Mouse (Mus musculus) ovary, postnatal 10 days (tissue): ENCODE results near the gene Ttll11.
A peak's percentile ranks its signal among the peaks of the same experiment; 100 is the strongest.

Experiments used
- DNase-seq: peaks from one replicate; pipeline ENCODE4 v3.0.0; 2022; ENCODE audit warnings: low spot score

Gene Ttll11

GRCm38 (mm10) chr2:35965883-35966513 is 13.7 kb downstream of the Ttll11 start:
- no peak for DNase-seq

GRCm38 (mm10) chr2:35963280-35963679 is 16.4 kb downstream of the Ttll11 start:
- no peak for DNase-seq

DNA sequence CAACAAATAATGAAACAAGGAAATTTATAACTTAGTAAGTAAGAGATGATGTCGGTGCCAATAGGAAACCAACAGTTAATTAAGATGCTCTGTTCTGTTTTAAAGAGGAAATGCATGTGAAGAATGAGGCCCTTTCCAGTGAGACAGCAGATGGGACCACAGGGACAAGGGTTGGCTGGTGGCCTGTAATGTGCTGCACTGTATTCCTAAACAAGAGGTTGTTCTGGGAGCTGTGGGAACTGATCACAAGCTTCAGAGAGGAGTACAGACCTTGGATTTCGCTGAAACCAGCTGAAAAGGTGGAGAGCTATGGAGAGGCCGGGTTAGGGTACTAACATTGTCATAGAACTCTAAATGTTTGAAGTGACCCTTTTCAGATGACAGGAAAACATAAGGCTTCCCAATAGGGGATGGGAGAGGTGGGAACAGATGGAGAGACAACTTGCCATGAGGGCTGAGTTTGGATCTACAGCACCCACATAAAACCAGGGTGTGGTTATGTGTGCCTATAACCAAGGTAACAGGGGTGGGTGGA is 18.1 kb downstream of the Ttll11 start:
- DNase-seq: no peak

DNA sequence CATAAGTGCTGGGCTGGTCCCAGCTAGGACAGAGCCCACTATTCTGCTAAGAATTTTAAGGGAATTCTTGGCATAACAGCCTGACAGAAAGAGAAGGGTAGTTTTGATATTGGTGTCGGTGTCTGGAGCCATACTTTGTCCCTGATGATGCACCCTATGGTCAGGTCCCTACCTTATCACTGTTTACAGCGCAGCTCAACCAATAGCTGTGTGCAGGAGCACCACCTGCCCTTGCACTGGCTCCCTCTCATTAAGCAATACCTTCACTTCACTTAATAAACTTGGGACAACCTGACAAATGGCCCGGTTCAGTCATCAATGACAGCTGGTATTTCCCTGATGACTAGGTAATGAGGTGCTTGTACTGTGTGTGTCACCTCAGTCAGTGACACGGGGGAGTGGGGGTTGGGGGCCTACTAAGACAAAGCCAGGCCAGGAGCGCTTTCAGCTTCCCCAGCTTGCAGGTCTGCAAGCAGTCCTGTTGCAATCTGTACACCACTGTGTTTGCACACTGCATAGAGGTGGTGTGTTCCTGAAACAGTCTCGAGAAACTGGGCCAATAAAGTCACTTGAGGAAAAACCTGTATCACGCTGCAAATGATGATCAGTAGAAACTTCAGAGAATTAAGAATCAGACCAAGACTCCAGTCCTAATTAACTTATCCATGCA is 22.1 kb downstream of the Ttll11 start:
- DNase-seq: no peak

DNA sequence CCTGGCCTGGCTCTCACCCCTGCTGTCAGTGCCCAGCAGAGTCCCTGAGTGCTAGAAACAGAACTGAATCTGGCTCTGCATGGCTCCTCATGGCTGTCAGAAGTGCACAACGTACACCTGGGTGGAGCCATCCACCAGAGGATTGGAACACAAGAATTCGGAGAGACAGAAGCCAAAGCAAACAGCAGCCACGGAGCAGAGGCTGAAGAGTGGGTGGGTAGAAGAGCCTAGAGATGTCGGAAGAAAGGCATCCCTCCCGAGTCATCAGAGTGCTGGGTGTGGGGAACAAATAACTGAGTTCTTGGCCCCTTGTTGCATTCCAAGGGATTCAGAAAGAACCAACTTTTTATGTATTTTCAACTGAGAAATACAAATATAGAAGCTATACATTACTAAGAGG is 24.5 kb downstream of the Ttll11 start:
- DNase-seq: no peak

DNA sequence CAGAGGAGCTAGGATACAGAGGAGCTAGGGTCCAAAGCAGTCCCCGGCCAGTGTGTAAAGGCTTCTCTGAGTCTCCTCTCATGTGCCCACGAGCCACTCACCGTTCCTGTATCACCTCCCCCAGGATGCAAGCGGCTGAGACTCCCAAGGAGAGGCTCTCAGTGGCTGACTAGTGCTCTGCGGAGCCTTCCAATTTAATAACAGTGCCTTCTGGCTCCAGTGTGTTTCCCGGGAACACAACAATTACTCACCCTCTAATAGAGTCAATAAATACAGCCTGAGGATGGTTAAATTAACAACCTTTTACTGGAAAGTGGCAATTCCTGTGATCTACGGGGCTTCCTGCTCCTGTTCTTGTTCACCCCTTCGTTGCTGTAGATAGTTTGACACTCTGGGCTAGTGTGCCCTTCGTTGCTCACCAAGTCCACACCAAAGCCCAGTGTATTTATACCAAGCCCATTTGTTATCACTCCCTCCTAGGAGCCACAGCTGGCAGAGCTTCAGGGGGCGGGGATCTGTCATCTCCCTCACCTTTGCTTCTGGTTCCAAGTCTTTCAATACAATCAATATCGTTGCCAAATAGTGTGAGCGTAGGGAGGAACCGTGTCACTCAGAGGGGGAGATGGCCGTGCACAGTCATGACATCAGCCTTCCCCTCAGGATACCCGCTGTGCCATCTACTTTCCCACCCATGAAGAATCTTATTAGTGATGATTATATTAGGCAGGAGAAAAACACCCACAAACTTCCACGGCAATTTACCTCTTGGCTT is 27.3 kb downstream of the Ttll11 start:
- DNase-seq: no peak

- no peak for DNase-seq
These were observed 34.8 kb downstream of the Ttll11 start for GRCm38 (mm10) chr2:35944896-35945295.

DNA sequence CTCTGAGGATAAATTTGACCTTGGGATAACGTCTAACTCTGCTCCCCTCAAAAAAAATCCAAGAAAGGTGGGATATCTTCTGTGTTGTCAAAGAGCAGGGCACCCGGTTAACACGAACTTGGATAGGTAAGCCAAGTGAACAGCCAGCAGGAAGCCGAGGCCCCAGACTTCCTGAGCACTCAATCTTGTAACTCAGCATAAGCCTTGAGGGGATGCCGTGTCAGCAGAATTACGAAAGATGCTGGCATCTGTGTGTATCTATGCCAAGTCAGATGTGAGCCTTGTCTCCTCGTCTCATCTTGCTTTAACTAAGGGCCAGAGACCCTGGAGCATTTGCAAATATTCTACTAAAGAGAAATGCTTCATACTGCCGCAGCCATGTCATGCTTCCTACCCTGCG is 36.8 kb downstream of the Ttll11 start:
- DNase-seq: no peak

DNA sequence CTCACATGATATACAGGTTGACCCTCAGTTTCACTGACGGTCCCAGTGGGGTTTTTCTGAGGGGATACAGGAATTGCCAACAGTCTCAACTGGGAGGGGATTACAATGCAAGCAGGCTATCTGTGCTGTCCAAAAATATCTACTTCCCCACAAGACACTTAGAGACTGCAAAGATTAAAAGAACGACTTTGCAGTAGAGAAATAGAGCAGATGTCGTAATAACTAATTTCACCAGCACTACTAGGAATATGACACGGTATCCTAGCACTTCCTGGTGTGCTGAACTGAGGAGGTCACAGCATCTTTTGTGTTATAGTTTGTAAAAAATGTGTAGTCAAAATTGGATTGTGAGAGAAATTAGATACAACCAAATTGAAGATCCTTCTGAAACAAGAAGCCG is 44.7 kb downstream of the Ttll11 start:
- no peak for DNase-seq

- DNase-seq: no peak
These were observed 46.6 kb downstream of the Ttll11 start for GRCm38 (mm10) chr2:35933116-35933515.

DNA sequence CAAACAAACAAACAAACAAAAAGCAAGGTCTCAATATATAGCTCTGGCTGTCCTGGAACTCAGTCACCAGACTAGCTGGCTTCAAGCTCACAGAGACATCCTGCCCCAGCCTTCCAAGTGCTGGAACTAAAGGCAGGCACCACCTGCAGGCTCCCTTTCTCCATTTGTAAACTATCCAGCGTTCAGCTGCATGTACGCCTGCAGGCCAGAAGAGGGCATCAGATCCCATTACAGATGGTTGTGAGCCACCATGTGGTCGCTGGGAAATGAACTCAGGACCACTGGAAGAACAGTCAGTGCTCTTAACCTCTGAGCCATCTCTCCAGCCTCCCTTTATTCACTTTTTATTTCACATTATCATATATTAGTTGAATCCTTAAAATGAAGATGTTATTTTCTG is 48.1 kb downstream of the Ttll11 start:
- no peak for DNase-seq

DNA sequence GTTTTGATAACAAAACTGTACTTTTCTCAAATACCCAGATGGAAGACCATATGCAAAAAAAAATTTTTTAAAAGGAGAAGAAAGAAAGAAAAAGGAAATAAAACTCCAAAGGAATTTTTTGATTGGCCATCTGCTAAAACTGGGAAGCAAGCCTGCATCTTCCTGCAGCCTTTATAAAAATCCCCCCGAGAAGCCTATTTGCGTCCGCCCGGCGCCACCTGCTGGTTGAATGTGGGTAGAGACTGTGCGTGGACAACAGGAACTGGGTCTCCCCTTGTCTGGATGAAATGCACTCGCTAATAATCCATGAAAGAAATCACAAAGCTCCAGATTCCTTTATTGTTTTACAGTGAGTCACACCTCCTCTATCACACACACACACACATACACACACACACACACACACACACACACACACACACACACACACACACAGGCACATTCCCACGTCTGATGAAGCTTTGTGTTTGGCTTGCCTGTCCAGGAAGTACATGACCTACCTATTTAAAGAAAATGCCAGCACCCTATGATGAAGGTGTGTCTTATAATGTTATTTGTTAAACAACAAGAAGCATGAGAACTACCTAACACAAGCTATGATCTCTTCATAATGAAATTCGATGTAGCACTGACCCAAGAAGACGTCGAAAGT is 49.1 kb downstream of the Ttll11 start:
- peak; percentile 61 for DNase-seq

DNA sequence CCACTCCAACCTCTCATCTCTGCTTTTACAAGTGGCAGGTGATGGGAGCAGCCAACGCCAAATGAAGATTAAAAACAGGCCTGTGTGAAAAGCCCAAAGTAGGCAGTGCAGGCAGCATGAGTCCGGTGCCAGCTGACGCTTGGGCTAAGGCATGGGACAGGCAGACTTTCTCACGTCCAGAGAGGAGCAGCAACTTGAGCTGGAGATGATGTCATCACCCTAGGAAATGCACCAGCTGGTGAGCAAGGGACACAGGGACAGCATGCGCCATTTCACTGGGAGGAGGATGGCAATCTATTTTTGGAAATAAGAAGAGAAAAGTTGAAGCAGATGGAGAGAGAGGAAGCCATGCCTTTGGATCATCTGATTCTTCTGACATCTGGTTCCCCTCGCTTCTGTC is 51.6 kb downstream of the Ttll11 start:
- no peak for DNase-seq

- DNase-seq: no peak
These were observed 54.8 kb downstream of the Ttll11 start for GRCm38 (mm10) chr2:35924947-35925346.

GRCm38 (mm10) chr2:35922956-35923355 is 56.8 kb downstream of the Ttll11 start:
- DNase-seq: no peak

GRCm38 (mm10) chr2:35912090-35912489 is 67.6 kb downstream of the Ttll11 start:
- no peak for DNase-seq

DNA sequence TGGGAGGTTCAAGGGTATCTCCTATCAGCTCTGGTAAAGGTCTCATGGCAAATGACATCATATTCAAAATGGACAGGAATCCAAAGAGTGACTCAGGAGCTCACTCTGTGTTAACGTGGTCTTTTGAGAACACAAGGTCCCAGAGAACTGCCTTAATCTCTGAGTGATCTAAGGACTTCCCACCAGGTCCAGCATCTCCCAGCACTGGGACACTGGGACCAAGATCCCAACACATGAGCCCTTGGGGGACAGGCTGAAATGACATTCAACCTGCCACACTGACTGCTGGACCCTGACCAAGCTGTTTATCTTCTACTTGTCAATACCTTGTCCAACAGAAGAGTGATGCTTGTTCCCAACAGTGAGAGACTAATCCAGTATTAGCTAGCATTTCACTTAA is 68.0 kb downstream of the Ttll11 start:
- DNase-seq: no peak

DNA sequence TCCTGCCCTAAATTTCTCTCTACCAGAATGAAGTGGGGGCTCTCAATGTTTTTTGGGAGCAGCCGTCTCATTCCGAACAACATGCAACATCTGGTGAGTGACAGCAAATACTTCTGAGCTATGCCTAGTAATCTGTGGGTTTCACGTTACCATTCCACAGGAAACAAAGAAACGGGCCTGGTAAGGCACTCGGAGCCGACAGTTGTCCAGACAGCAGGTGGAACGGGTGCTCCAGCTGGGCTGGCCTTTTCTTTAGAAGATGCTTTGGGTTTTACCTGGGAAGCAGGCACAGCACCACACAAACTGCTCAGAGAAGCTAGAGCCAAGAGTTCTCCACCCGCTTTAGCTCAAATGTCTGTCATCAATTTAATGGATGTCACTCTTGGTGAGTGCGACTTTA is 69.0 kb downstream of the Ttll11 start:
- no peak for DNase-seq

GRCm38 (mm10) chr2:35909353-35909752 is 70.4 kb downstream of the Ttll11 start:
- DNase-seq: no peak

GRCm38 (mm10) chr2:35907578-35907977 is 72.1 kb downstream of the Ttll11 start:
- DNase-seq: no peak

GRCm38 (mm10) chr2:35906174-35906798 is 73.4 kb downstream of the Ttll11 start:
- no peak for DNase-seq

GRCm38 (mm10) chr2:35900845-35901244 is 78.9 kb downstream of the Ttll11 start:
- DNase-seq: no peak
